Mouse (Mus musculus) midbrain, embryonic 16.5 days (tissue): ENCODE data around the gene Mapk8ip1. TPM values are rescaled to one million over a fixed set of nuclear protein-coding genes. Genes with fewer than 3 reads are reported as not detected.
"Not testable (repeated sequence)": the region's sequence is repeated elsewhere in the genome, so short reads cannot be mapped to it uniquely, and the experiment has no call there.

Experiments used
- ATAC-seq: fragments of 200-750 bp; cut with Nextera tagmentation; 2 replicates; pipeline ENCODE4 v1.8.0; 2017; ENCODE audit warnings: moderate TSS enrichment
- H3K27ac ChIP-seq: fragments of 300-500 bp; sonication (generic); 2 replicates; pipeline ENCODE4 v1.5.1; 2014; ENCODE audit warnings: mild to moderate bottlenecking, low read length, mixed read lengths
- H3K27me3 ChIP-seq: fragments of 300-500 bp; sonication (generic); 2 replicates; pipeline ENCODE4 v1.6.1; 2014; ENCODE audit warnings: low read depth, low read length, mixed read lengths; ENCODE audit not compliant: control insufficient read depth, insufficient read depth
- H3K36me3 ChIP-seq: fragments of 300-500 bp; sonication (generic); 2 replicates; pipeline ENCODE4 v1.6.1; 2014; ENCODE audit warnings: mild to moderate bottlenecking, low read length, moderate library complexity, mixed read lengths; ENCODE audit not compliant: control insufficient read depth, insufficient read depth
- H3K4me1 ChIP-seq: fragments of 300-500 bp; sonication (generic); 2 replicates; pipeline ENCODE4 v1.6.1; 2014; ENCODE audit warnings: mild to moderate bottlenecking, low read length, mixed read lengths; ENCODE audit not compliant: control insufficient read depth, insufficient read depth
- H3K4me2 ChIP-seq: fragments of 300-500 bp; sonication (generic); 2 replicates; pipeline ENCODE4 v1.6.1; 2014; ENCODE audit warnings: mild to moderate bottlenecking, low read length, mixed read lengths
- H3K4me3 ChIP-seq: fragments of 300-500 bp; sonication (generic); 2 replicates; pipeline ENCODE4 v1.5.1; 2014; ENCODE audit warnings: low read depth, mild to moderate bottlenecking, low read length, moderate library complexity, mixed read lengths
- H3K9ac ChIP-seq: fragments of 300-500 bp; sonication (generic); 2 replicates; pipeline ENCODE4 v1.6.1; 2014; ENCODE audit warnings: low read depth, low read length, mixed read lengths
- H3K9me3 ChIP-seq: fragments of 300-500 bp; sonication (generic); replicated peaks from 2 replicates; pipeline ENCODE4 v1.6.1; 2014; ENCODE audit warnings: mild to moderate bottlenecking, low read length, mixed read lengths; ENCODE audit not compliant: control insufficient read depth, poor library complexity, severe bottlenecking
- WGBS: fragments of 180-500 bp; shearing (Covaris S2); extraction: QIAGEN DNeasy Blood & Tissue Kit; methylation state at CpG from one replicate; pipeline ENCODE4 v1.1.7; 2014; 5-methylcytosine and 5-hydroxymethylcytosine counted together
- polyA plus RNA-seq: library from polyadenylated mRNA; unstranded; fragments of >200 nt; fragmentation: Nextera tagmentation; extraction: Ambion mirVana; gene quantifications from 2 replicates; pipeline ENCODE4 v1.2.1, GENCODE M21; 2015

The Mapk8ip1 gene
- polyA plus RNA-seq, 1 experiment from 2014 or later, result 126 TPM

GRCm38 (mm10) chr2:92399877-92400276 lies 1.2 kb downstream of the Mapk8ip1 start:
- peaks cover 27% of the 10 kb centered on the region for H3K4me1 ChIP-seq
- not testable (repeated sequence) for ATAC-seq
- peak overlapping the region; percentile 82 for H3K27ac ChIP-seq

GRCm38 (mm10) chr2:92397436-92397835 lies 3.6 kb downstream of the Mapk8ip1 start:
- peak overlapping the region; percentile 33; the same call in 1 of the 2 replicates for H3K4me2 ChIP-seq
- ATAC-seq, result no peak
- peaks cover 37% of the 10 kb centered on the region for H3K4me1 ChIP-seq
- H3K9ac ChIP-seq, result no peak overlapping the region
- WGBS, result 95% methylated on average over 1 of the region's 1 CpGs
- H3K4me3 ChIP-seq, result no peak overlapping the region
- H3K27me3 ChIP-seq, result no peaks in the 10 kb centered on the region
- no peaks in the 10 kb centered on the region for H3K36me3 ChIP-seq
- H3K27ac ChIP-seq, result no peak overlapping the region
- no peaks in the 10 kb centered on the region for H3K9me3 ChIP-seq

More at GRCm38 (mm10) chr2:92399877-92400276, 1.2 kb downstream of the Mapk8ip1 start:
- not testable (repeated sequence) for H3K27me3 ChIP-seq, H3K36me3 ChIP-seq, H3K9me3 ChIP-seq
- WGBS, result 21% methylated on average over 3 of the region's 4 CpGs
- Histone ChIP-seq H3K4me2 (peak overlapping the region; percentile 83), H3K9ac (peak overlapping the region; percentile 98), H3K4me3 (peak overlapping the region; percentile 89)

GRCm38 (mm10) chr2:92395535-92395934 lies 5.5 kb downstream of the Mapk8ip1 start:
- no peak overlapping the region for H3K4me2 ChIP-seq
- H3K9ac ChIP-seq, result no peak overlapping the region
- no peaks in the 10 kb centered on the region for H3K27me3 ChIP-seq
- H3K9me3 ChIP-seq, result no peaks in the 10 kb centered on the region
- no peaks in the 10 kb centered on the region for H3K36me3 ChIP-seq
- WGBS, result 95% methylated on average over 3 of the region's 3 CpGs
- no peak for ATAC-seq
- peaks cover 47% of the 10 kb centered on the region for H3K4me1 ChIP-seq
- no peak overlapping the region for H3K4me3 ChIP-seq
- no peak overlapping the region for H3K27ac ChIP-seq

- Histone ChIP-seq H3K27me3 (no peaks in the 10 kb centered on the region), H3K4me3 (peak overlapping the region; percentile 31), H3K4me1 (peaks cover 48% of the 10 kb centered on the region), H3K27ac (peak overlapping the region; percentile 62), H3K4me2 (peak overlapping the region; percentile 57), H3K9me3 (no peaks in the 10 kb centered on the region), H3K9ac (peak overlapping the region; percentile 59), H3K36me3 (no peaks in the 10 kb centered on the region)
- WGBS, result 7% methylated on average over 26 of the region's 26 CpGs
- ATAC-seq, result no peak
These were observed 8.5 kb downstream of the Mapk8ip1 start for GRCm38 (mm10) chr2:92392318-92393264.

- no peak for ATAC-seq
- H3K9me3 ChIP-seq, result no peaks in the 10 kb centered on the region
- H3K4me1 ChIP-seq, result peaks cover 45% of the 10 kb centered on the region
- peak overlapping the region; percentile 62 for H3K27ac ChIP-seq
- no peaks in the 10 kb centered on the region for H3K27me3 ChIP-seq
- H3K4me2 ChIP-seq, result peak overlapping the region; percentile 57
- 14% methylated on average over 10 of the region's 11 CpGs for whole genome bisulfite sequencing
- H3K36me3 ChIP-seq, result peaks cover 5% of the 10 kb centered on the region
- peak overlapping the region; percentile 31 for H3K4me3 ChIP-seq
- peak overlapping the region; percentile 59 for H3K9ac ChIP-seq
These were observed 9.3 kb downstream of the Mapk8ip1 start for GRCm38 (mm10) chr2:92391703-92392317.

GRCm38 (mm10) chr2:92391116-92391515 lies 9.9 kb downstream of the Mapk8ip1 start:
- no peak overlapping the region for H3K27ac ChIP-seq
- no peak overlapping the region for H3K4me2 ChIP-seq
- no peak overlapping the region for H3K4me3 ChIP-seq

GRCm38 (mm10) chr2:92390206-92390930 lies 10.7 kb downstream of the Mapk8ip1 start:
- H3K4me2 ChIP-seq, result no peak overlapping the region; the same call in 1 of the 2 replicates
- no peak for ATAC-seq
- H3K27me3 ChIP-seq, result no peaks in the 10 kb centered on the region
- peaks cover 19% of the 10 kb centered on the region for H3K36me3 ChIP-seq
- peak overlapping the region; percentile 94 for H3K27ac ChIP-seq
- WGBS, result 74% methylated on average over 6 of the region's 6 CpGs
- H3K4me3 ChIP-seq, result no peak overlapping the region
- H3K9me3 ChIP-seq, result no peaks in the 10 kb centered on the region
- no peak overlapping the region for H3K9ac ChIP-seq
- peaks cover 45% of the 10 kb centered on the region for H3K4me1 ChIP-seq

More at GRCm38 (mm10) chr2:92391116-92391515, 9.9 kb downstream of the Mapk8ip1 start:
- H3K27me3 ChIP-seq, result no peaks in the 10 kb centered on the region
- peaks cover 45% of the 10 kb centered on the region for H3K4me1 ChIP-seq
- H3K9ac ChIP-seq, result no peak overlapping the region
- H3K36me3 ChIP-seq, result peaks cover 12% of the 10 kb centered on the region
- H3K9me3 ChIP-seq, result no peaks in the 10 kb centered on the region
- ATAC-seq, result no peak
- 90% methylated on average over 8 of the region's 8 CpGs for WGBS

- Histone ChIP-seq H3K27me3 (no peaks in the 10 kb centered on the region), H3K27ac (peak overlapping the region; percentile 94), H3K4me3 (peak overlapping the region; percentile 67), H3K9ac (peak overlapping the region; percentile 78), H3K4me2 (peak overlapping the region; percentile 73), H3K9me3 (no peaks in the 10 kb centered on the region), H3K4me1 (peaks cover 45% of the 10 kb centered on the region), H3K36me3 (peaks cover 20% of the 10 kb centered on the region)
- 2% methylated on average over 10 of the region's 10 CpGs for WGBS
- no peak; the same call in 1 of the 2 replicates for ATAC-seq
These were observed 11.4 kb downstream of the Mapk8ip1 start for GRCm38 (mm10) chr2:92389645-92390044.
